Mouse (Mus musculus) embryo, embryonic 10.5 days (tissue): ENCODE data around the gene Strn.

Experiments
- DNase-seq: peaks from one replicate; pipeline ENCODE4 v3.0.0-alpha.2; 2015; ENCODE audit warnings: low spot score

Gene Strn

GRCm38 (mm10) chr17:78618164-78618693 is 118.8 kb downstream of the Strn start:
- DNase-seq, result no peak

GRCm38 (mm10) chr17:78615096-78615495 is 121.9 kb downstream of the Strn start:
- DNase-seq, result no peak

GRCm38 (mm10) chr17:78614481-78614880 is 122.5 kb downstream of the Strn start:
- DNase-seq, result no peak

- peak; percentile 42 for DNase-seq
These were observed 125.9 kb downstream of the Strn start for GRCm38 (mm10) chr17:78611117-78611516.

- no peak for DNase-seq
These were observed 127.7 kb downstream of the Strn start for GRCm38 (mm10) chr17:78609191-78609855.

- no peak for DNase-seq
These were observed 128.3 kb downstream of the Strn start for GRCm38 (mm10) chr17:78608716-78609115.

- DNase-seq, result peak; percentile 58
These were observed 128.8 kb downstream of the Strn start for GRCm38 (mm10) chr17:78608135-78608670.

- DNase-seq, result peak; percentile 73
These were observed 132.6 kb downstream of the Strn start for GRCm38 (mm10) chr17:78604431-78604830.

- peak; percentile 91 for DNase-seq
These were observed 133.1 kb downstream of the Strn start for GRCm38 (mm10) chr17:78603872-78604271.

GRCm38 (mm10) chr17:78602316-78602715 is 134.7 kb downstream of the Strn start:
- DNase-seq, result no peak

GRCm38 (mm10) chr17:78601601-78602000 is 135.4 kb downstream of the Strn start:
- DNase-seq, result no peak

- no peak for DNase-seq
These were observed 136.0 kb downstream of the Strn start for GRCm38 (mm10) chr17:78601042-78601441.
